Mouse (Mus musculus) embryonic stem cell, embryonic (primary cell): ENCODE measurements around the gene Vmn2r105.

Experiments used
- CTCF ChIA-PET, 4 experiments: fragments of 300-600 bp in 2 of 4; fragments of 350-600 bp in 2 of 4; sonication (Branson Sonifier 250); formaldehyde crosslinking; loops; one replicate each; lab custom pipeline; 2022; ENCODE audit warnings: inconsistent platforms in 2 of 4; lab: Charles Lee
- POLR2A ChIA-PET, 4 experiments: fragments of 300-600 bp in 2 of 4; fragments of 350-600 bp in 2 of 4; sonication (Branson Sonifier 250); formaldehyde crosslinking; loops; one replicate each; lab custom pipeline; 2022; ENCODE audit warnings: antibody characterized with exemption in 4 of 4, inconsistent platforms in 1 of 4; lab: Charles Lee

The Vmn2r105 gene

DNA sequence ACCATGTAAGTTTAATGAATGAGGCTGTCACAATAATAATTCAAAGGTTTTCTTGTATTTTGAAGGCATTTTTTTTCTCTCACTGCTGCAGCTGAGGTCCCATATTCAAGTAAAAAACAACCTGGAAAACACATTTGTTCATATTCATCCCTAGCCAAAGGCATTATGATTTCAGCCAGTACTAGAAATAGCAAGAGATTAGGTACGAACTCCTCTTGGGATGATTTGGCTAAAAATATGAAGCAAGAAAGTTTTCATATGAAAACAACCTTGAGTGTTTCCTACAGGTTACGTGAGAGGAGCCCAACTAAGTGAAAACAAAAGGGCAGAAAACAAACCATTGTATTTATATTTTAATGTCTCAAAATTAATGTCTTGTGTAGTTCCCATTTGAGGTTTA lies at the start of gene Vmn2r105:
Vmn2r105 (minus strand) TSS at position 101 of the 400 bp plus-strand sequence.
- POLR2A ChIA-PET: no interaction called here
- CTCF ChIA-PET: no interaction called here

DNA sequence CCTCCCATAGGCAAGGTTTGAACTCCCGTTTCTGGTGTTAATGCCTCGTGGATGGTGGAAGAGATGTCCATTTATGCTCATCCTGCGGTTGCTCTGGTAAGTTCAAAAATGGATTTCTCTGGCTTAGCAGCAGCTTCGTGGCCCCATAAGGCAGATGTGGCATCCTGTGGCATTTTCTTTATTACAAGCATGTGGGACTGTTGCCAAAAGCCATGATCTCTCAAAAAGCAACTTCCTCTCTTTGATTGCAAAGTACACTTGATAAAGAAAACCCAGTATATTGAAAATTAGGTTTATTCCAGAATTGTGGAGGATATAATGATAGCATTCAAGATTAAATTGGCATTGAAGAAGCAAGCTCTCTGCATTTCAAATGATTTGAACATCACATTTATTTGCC lies 20.7 kb upstream of the Vmn2r105 start:
- POLR2A ChIA-PET: no interaction called here
- CTCF ChIA-PET: no interaction called here

DNA sequence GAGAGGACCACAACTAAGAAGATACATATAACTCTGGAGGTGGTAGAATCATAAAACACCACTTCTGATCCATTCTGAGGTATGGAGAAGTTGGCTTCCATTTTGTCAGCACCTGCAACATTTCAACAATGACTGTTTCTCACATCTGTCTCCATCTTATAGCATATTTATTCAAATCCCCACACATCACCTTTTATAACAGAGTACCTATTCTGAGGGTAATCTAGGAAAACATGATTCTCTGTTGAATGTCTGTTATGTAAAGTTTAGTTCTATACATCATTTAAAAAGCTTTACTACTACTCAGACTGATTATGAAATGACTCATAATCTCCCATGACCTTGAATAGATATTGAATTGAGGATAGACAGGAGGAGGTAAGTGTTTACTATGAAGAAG lies 51.9 kb downstream of the Vmn2r105 start, which contains the start of gene Fpr-rs6:
Fpr-rs6 (minus strand) TSS at position 101 of the 400 bp plus-strand sequence.
- CTCF ChIA-PET: no interaction called here
- POLR2A ChIA-PET: no interaction called here
